Mouse (Mus musculus) urinary bladder, postnatal 14 days (tissue): ENCODE data around the gene Tspan31.
"Not testable (repeated sequence)": the region's sequence is repeated elsewhere in the genome, so short reads cannot be mapped to it uniquely, and the experiment has no call there.

Experiments
- DNase-seq: peaks from one replicate; pipeline ENCODE4 v3.0.0; 2021; ENCODE audit warnings: low spot score

Tspan31 gene

GRCm38 (mm10) chr10:127063913-127064870 is 5.9 kb downstream of the Tspan31 start:
- DNase-seq: no peak

GRCm38 (mm10) chr10:127063239-127063872 is 6.7 kb downstream of the Tspan31 start, which contains the start of gene Cdk4:
Gene Cdk4 (plus strand): TSS chr10:127063534.
- peak; percentile 98 for DNase-seq

DNA sequence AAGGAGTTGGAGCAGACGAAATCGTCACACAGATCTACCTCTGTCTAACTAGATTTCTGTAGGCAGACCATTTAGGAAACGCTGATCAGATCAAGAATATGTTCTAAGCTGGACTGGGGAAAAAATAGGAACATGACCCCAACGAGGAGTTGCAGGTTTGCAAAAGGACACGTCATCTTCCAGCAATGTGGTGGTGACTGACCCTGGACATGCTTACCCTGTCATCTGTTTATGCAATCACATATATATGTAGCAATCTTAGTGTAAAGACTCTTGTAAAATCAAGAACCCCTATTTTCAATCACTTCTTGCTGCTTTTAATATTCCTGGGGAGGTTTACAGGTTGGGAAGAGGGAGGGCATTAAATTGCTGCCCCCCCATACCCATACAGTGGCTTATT is 7.6 kb downstream of the Tspan31 start:
- no peak for DNase-seq

GRCm38 (mm10) chr10:127062101-127062500 is 8.0 kb downstream of the Tspan31 start:
- not testable (repeated sequence) for DNase-seq

DNA sequence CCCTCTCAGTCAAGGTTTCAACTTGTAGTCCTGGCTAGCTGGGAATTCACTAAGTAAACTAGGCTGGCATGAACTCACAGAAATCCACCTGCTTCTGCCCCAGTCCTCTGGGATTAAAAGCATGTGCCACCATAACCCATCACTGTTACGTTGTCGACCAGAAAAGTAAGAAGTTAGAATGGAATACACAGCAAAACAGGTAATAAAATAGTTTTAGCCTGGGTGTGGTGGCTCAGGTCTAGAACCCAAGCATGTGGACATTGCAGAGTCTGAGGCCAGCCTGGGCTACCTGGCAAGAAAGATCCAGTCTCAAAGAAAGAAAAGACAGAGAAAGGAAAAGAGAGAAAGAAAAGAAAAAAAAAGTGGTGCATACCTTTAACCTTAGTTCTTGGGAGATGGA is 8.6 kb downstream of the Tspan31 start:
- DNase-seq: no peak

- no peak for DNase-seq
Measured at GRCm38 (mm10) chr10:127061085-127061484, 9.0 kb downstream of the Tspan31 start.

DNA sequence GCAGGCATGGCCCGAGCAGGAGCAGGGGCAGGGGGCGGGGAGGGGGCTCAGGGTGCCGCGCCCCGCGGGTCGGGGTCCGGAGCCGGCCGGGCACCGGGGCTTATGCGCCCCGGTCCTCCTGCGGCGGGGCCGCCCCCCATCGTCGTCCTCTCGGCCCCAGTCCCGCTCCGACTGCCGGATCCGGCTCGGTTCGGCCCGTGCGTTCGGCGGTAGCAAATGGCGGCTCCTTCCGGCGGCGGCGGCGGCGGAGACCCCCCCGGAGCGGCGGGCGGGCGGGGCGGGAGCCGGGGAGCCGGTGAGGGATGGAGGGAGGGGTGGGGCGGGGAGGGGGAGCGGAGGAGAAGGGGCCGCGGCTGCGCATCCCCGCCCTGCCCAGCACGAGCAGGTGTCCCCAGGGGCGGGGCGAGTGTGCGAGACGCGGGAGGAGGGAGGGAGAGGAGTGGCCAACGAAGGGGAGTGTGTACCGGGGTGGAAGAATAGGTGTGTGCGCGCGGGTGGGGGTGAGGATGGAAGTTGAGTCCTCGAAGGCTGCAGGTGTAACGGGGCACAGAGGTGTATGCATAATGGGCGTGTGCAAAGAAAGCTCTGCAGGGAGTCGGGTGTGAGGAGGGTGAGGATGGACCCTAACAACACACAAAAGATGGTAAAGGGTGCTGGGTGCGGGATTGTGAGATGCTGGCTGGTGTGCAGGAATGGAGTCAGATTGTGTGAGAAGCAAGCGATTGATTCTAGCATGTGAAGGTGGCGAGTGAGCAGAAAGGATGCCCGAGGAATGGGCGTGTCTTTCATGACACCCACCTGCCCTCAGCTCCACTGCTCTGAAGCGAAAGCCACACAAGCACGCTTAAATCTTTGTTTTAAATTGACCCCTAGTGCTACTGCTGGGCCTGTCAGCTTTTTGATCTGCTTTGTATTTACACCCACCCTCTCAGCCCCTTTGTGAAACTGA is 9.8 kb downstream of the Tspan31 start, which contains the start of gene March9:
Gene March9, minus strand, starts transcription at position 217 of the 949 bp plus-strand sequence.
- DNase-seq: peak; percentile 77

DNA sequence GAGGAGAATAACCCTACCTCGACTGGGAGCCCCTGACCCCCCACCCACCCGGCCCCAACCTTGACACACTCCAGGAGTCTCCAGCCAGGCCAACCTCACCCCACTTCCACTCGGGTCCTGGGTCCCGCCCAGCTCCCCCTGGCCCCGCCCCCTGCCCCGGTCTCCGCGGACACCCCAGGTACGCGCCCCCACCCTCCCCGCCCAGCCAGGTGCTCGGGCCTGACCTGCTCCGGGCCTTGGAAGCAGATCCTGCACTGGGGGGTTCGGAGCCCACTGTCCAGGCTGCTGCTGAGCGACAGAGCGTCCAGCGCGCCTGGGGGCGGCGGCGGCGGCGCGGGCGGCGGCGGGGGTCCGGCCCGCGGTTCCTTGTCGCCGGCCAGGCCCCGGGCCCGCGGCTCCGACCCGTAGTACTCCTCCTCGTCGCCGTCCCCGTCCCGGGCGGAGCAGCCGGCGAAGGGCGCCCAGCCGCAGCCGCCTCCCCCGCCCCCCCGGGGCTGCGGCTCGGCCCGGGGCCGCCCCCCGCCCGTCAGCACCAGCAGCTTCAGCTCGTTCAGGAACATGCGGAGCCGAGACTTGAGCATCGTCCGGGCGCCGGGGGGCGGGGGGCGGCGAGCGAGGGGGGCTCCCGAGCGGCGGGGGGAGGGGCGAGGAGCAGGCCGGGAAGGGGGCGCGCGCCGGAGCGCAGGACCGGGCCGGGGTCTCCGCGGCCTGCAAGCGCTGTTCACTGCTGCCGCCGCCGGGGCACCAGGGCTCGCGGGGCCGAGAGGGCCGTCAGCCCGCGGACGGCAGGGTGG is 10.7 kb downstream of the Tspan31 start:
- no peak for DNase-seq

DNA sequence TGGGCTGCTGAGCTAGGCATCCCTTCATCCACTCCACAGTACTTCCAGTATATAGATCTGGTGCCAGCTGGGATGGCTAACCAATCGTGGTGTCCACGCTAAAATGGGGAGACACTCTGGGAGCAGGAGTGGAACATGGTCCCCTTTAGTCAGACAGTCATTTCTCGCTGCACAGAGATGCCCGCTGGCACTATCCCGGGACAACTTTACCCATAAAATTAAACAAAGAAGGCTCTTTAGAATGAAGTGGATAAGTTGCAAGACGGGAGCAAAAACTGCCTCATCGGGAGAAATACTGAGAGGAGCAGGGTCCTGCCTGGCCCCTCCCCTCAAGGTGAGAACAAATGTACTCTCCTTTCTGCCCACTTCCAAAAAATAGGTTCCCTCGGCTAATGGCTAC is 11.4 kb downstream of the Tspan31 start:
- DNase-seq: no peak

DNA sequence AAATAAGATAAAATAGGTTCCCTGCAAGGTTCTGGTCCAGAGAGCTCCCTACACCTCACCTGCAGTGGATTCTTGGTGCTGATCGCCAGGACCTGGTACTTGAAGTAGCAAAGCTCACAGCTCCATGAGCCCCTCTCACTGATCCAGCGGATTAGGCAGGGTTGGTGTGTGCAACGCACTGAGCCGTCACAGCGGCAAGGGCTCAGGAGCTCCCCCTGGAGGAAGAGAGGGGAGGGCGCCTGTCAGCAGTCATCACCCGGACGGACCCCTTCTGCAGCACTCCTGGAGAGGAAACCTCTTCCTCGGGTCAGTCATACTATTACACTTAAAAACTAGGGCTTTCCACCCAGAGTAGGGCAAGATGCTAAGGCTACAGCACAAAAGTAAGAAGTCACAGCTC is 11.9 kb downstream of the Tspan31 start:
- DNase-seq: peak; percentile 75

DNA sequence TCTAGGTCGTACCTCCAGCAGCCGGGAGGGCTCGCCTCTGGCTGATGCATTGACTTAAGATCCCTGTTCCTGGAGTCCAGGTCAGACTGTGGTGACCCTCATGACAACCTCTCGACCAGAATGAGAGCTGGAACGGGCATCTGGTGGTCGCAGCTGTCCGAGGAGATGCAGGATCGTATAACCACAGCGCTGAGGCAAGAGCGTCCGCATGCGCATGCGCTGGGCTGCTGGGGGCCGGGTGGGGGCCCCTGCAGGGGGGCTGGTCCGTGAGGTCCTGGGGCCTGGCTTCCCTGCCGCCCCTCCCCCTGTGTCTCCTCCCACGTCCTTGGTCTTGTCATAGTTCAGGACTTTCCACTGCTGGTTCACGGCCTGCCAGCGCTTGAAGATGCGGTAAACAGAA is 13.6 kb downstream of the Tspan31 start:
- DNase-seq: no peak

DNA sequence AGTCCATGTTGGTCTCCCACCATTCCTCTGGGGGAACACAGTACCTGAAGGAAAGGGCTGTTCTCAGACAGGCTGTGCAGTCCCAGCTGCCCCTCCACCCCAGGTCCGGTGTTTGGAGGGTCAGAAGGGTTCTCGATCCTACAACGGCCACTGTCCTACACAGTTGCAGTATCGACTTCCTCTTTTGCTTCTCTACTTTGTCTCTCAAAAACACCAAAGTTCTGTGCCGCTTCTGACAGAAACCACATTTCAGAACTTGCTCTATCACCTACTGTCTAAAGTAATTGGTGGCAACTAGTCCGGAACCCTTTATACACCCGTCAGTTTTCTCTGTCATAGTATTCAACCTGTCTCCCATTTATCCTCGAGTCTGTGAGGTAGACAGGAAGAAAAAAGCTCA is 14.7 kb downstream of the Tspan31 start:
- no peak for DNase-seq

DNA sequence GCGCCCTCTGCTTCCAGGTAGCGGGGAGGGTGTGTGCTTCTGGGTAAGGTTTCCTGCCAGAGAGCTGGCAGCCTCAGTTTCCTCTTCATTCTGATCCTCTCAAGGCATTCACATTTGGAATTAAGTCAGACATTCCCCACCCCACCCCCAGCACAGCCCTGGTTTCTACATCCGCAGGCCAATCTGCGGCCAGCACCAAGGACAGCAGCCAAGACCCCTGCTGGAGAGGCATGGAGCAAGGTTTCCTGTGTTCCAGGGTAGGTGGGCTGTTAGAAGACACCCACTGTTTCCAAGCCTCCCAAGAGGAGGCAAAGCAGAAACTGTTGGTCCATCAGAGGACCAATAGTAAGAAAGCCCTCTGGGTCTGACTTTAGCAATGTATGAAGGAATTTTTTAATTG is 15.4 kb downstream of the Tspan31 start:
- no peak for DNase-seq

- DNase-seq: no peak
Measured at GRCm38 (mm10) chr10:127050119-127050474, 20.0 kb downstream of the Tspan31 start.

GRCm38 (mm10) chr10:127049395-127050118 is 20.5 kb downstream of the Tspan31 start:
- no peak for DNase-seq

DNA sequence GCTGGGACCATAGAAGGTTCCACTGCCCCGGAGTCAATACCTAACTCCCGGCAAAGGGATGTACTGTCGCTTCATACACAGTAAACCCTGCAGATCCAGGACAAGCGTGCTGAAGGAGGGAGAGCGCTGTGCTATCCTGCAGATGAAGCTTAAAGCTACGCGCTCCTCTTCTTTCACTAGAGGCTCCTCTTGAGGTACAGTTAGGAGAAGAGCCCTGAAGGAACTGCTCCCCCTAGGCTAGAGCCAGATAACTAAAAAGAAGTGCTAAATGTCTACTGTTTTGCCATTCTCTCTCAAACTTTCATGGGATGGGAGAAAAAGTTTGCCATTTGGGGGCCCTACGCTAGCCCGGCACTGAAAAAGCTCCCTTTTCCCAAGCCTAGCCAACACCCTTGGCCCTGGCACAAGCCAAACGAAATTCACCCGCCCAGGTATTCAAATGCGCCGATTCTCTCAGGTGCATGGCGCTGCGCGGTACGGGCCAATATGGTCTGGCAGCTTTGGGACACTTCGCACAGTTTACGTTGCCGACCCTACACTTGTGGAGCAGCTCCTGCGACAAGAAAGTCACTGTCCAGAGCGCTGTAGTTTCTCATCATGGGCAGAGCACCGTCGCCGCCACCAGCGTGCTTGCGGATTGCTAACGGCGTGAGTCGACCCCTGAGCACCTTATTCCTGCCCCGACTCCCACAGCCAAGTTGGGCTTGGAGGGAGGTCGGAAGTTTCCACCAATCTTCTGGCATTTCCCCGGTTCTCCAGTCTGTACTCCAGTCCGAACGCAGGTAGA is 21.3 kb downstream of the Tspan31 start:
- DNase-seq: no peak

DNA sequence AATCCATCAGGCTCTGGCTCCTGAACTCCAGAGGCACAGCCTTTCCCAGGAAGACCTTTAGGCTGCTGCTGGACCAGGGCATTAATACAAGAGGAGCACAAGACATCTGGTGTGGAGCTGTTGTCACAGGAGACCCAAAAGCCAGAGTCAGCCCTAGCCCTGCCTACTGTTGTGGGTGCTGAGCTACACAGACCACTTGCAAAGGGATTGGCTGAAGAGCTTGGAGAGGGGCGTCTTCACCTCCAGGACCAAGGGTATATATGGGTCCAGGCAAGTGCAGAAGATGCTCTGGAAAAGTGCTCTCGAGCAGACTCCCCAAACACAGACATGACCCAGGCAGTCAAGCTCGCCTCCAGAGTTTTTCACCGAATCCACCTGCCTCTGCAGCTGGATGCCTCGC is 22.1 kb downstream of the Tspan31 start, which contains the start of gene Cyp27b1:
Gene Cyp27b1, plus strand, starts transcription at position 297 of the 400 bp plus-strand sequence.
- no peak for DNase-seq

DNA sequence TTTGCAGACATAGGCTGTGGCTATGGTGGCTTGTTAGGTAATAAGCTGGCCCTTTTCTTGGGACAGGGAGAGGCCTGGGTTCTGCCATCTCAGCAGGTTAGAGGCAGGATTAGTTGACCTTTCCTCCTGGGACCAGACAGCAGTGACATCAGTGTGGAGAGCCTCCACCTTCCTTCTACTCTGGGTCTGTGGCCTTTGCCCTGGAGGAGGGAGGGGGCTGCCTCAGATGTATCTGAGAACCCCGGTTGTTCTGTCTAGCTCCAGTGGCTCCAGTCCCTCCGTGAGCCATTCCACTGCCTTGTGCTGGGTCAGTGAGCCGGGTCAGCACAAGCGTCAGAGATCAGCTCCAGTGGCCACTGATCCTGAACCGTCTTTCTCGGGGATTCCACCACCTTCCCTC is 26.9 kb downstream of the Tspan31 start:
- DNase-seq: no peak

DNA sequence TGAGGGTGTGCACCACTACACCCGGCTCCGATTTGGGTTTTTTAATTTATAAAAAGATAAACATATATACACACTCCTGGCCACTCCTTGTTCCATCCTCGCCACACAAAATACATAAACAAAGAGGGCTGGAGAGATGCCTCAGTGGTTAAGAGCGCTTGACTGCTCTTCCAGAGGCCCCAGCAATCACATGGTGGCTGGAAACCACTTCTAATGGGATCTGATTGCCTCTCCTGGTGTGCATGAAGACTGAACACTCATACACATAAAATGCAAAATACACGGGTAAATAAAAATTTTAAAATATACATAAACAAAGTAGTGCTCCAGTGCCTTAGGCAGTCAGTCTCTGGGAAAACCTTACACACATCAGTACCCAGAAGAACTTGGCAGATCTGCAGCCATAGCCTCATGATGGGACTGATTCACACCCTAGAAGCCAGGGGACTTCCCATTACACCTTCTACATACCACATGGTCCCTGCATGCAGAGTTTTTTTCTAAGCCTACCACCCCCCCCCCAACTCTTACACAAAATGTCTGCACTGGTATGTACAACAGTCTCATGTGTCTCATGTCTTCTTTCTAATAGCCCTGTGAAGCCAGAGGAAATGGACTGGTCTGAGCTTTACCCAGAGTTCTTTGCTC is 27.5 kb downstream of the Tspan31 start:
- DNase-seq: no peak
